Mouse (Mus musculus) layer of hippocampus, postnatal 36 days (tissue): ENCODE data around the gene Ntm. TPM values are rescaled to one million over a fixed set of nuclear protein-coding genes. Genes with fewer than 3 reads are reported as not detected.

Experiments
- DNase-seq, 2 experiments: peaks; one replicate each; pipeline ENCODE4 v3.0.0; 2022
- total RNA-seq, 2 experiments: library from RNA; stranded (reverse); gene quantifications; 2 replicates each; pipeline ENCODE4 v1.2.3; 2021

Gene Ntm
- total RNA-seq, 2 experiments from 2014 or later, result 132 to 135 TPM

- DNase-seq, result peak in 1 of 2 experiments; percentile 19
These were observed 645.3 kb downstream of the Ntm start for GRCm38 (mm10) chr9:29317623-29318022.

DNA sequence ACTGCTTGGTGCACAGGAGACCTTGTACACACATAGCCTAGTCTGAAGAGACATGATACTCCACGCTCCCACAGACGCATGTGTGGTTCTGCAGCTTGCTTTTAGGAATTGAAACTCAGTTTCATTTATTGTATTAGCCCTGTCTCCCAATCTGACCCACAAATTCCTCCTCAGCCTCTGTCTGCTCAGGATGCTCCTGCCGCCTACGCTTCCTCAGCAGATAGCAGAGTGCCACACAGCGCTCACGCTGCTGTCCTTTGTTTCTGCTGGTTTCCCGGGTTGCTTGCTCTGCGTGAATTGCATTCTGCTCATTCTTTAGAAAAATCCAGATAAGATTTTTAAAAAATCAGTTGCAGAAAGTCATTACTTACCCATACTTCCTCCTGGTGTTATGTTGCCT is 647.1 kb downstream of the Ntm start:
- no peak for DNase-seq

DNA sequence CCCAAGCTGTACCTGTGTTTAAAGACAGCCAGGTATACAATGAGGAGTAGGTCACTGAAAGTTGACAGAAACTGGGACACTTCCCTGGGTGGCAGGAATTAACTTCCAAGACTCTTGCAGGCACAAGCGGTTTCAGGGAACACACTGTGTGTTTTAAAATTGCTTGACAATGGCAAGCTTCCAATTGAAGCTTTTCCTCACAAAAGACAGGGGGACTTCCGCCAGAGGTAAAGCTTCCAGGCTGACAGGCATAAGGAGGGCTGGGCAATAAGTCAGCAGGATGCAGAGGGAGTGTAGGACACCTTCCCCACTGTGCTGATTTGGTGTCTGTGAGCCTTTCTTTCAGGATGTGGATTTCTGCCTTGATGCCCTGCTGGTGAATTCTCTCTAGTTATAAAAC is 656.0 kb downstream of the Ntm start:
- DNase-seq, result no peak

- no peak for DNase-seq
These were observed 664.6 kb downstream of the Ntm start for GRCm38 (mm10) chr9:29298340-29298739.

- no peak for DNase-seq
These were observed 666.2 kb downstream of the Ntm start for GRCm38 (mm10) chr9:29296752-29297151.

GRCm38 (mm10) chr9:29288003-29288704 is 674.8 kb downstream of the Ntm start:
- no peak for DNase-seq

DNA sequence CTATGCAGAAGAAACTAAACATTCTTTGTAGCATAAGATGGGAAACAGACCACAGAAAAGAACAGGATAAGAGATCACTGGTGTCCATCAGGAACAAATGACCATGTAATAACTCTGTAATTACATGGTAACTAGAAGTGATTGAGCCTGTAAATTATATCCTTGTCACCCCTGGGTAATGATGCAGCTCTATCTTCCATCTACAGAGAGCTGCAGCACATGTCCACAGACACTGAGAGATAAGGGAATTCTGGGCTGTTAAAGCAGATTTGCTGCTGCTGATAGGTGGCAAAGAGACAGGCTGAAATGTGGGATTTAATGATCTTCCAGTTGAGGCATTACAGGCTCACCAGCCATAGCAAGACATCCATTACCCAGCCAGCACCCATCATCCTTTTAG is 677.8 kb downstream of the Ntm start:
- DNase-seq, result no peak

DNA sequence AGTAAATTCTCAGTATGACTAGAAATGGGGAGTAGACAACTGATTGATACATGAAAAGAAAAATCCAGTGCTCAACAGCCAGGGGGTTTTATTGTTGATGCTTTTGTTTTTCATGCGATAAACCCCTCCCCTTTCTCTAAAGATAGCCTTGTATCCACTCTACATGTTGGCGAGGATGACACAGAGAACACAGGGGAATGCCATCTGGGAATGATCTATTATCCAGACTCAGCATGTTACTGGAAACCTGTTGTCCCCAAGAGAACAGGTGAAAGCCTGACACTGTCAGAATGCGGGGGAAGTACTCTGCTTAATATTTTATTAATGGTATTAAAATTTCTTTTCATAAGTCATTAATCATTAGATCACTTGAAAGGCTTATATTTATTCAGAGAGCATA is 690.1 kb downstream of the Ntm start:
- DNase-seq, result no peak

GRCm38 (mm10) chr9:29269988-29270387 is 693.0 kb downstream of the Ntm start:
- no peak for DNase-seq

GRCm38 (mm10) chr9:29269277-29269646 is 693.7 kb downstream of the Ntm start:
- no peak for DNase-seq

DNA sequence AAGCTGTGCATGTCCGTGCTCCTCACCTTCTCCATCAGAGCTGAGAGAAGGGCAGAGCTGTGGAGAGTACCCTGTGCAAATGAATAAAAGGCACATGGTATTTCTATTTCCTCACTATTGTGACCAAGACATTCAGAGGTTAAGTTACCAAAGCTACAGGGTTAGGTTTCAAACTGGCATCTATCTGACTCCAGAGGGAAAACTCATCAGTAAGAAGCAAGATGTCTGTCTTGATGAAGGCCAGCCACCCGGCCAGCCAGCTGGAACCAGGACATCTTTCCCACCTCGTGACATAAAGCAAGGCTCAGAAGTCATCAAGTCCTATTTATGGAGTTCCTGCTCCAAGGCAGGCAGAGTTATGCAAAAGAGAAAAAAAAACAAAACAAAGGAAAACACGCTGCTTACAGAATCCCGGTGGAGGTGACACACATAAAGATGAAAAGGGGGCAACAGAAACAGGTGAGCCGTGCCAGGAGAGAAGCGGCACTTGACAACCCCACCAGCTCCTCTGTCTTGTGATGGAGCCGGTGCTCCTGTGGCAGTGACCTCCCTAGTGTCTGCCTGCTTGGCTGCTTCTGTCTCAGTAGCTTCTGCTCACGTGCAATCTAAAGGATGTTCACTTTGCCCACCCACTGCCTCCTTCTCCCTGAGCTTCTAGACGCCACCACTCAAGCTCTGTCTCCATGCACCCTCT is 694.2 kb downstream of the Ntm start:
- DNase-seq, result no peak

DNA sequence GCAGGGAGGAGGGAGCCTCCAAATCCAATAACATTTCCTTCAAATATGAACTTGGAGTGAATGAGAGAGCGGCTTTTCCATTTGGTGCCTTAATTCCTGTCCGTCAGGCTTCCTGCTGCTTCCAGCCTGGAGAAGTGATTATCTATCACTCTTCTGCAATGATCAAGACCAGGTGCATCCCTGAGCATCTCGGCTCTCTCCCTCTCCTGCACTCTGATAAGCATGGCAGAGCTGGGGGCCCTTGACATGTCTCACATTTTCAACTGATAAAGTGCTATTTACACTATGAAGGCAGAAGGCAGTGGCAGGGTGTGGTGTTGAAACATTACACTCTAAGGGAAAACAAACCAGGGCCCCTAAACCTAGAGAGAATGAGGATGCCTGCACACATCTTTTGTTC is 695.3 kb downstream of the Ntm start:
- DNase-seq, result no peak

DNA sequence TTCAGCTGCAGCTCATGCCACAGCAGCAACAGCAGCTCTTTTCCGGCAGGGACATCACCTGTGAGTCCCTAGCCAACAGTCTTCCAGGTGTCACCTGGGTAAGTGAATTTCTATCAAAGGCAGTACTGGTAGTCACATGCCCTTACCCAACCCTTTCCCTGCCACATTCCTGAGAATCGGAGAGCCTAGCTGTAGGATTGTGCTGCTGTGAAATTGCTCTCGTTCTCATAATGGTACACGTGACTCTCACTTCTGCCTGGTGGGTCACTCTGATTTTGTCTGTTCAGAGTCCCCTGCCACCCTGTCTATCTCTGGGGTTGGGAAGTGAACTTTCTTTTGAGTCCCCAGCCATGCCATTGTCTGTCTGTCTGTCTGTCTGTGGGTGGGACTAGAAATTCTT is 697.8 kb downstream of the Ntm start:
- DNase-seq, result no peak

- DNase-seq, result peak in 1 of 2 experiments; percentile 11
These were observed 700.1 kb downstream of the Ntm start for GRCm38 (mm10) chr9:29262836-29263235.

- DNase-seq, result no peak
These were observed 710.1 kb downstream of the Ntm start for GRCm38 (mm10) chr9:29252866-29253265.

- no peak for DNase-seq
These were observed 712.1 kb downstream of the Ntm start for GRCm38 (mm10) chr9:29250813-29251212.

- DNase-seq, result no peak
These were observed 715.1 kb downstream of the Ntm start for GRCm38 (mm10) chr9:29247812-29248211.

GRCm38 (mm10) chr9:29244006-29244405 is 718.9 kb downstream of the Ntm start:
- no peak for DNase-seq

DNA sequence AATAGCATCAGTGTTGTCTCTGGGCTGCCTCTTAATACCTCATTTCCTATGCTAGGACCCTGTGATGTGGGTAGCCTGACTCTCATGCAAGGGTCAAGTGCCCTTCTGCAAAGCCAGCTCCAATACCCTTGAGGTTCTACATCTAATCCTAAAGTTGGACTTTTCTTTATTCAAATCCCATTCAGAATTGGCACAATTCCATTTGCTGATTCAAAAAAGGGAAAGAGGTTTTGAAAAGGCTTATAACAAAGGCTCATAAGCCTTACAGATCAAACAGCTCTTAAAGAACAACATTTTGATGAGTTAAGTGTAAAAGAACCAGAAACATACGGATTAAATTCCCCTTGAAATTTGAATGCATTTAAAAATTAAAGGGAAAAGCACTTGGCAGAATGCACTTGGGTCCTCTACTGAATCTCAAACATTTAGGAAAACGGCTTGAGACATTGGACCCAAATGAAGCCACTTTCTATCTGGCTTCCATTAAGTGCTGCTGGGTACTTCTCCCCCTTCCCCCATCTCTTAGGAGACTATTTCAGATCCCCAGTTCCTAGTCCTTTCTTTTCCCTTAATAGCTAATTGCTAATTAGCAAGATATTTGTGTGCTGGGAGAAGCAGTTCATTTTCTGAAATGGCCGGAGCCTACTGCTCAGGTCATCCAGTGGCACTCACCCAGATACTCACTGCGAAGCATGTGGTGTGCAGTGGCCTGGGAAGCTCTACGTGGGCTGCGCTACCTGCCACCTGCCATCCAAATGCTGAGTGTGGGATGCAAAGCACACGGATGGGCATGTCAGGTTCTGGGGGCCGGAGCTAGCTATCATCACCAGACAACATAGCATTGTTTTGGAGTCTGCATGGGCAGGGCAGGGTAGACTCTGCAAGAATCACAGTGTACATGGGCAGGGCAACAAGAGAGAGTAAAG is 720.2 kb downstream of the Ntm start:
- no peak for DNase-seq

DNA sequence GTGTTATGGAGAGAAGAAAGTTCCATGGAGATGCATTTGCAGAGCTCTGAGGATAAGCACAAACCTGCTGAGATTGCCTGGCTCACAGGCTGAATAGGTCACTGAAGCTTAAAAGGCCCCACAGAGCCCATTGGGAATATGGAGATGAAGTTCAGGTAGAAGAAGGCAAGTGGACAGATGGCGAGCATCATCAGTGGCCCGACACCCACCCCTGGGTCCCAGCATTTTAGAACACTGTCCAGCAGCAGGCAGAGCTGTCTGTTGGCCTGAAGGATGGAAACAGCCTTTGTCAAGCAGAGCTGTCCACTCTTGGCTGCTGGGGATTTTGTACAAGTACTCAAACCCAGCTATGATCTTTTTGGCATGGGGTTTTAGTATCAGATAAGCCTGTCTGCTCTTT is 722.1 kb downstream of the Ntm start:
- DNase-seq, result no peak

- DNase-seq, result no peak
These were observed 724.0 kb downstream of the Ntm start for GRCm38 (mm10) chr9:29238973-29239372.

DNA sequence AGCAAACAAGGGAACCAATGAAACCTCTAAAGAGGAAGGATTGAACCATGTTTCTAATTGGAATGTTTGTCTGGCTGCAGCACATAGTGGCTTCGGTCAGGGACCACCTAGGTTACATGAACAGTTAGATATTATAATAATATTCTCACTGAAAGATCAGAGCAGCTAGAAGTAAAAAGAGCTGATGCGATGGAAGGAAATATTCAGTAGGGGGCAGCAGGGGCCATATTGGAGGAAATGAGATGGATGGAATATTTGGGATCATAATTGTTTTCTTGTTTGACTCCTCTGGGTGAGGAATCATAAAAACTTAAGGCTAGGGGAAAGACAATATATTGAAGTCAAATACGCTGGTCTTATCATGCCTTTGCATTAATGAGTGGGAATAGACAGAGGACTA is 726.2 kb downstream of the Ntm start:
- no peak for DNase-seq

GRCm38 (mm10) chr9:29227747-29228146 is 735.2 kb downstream of the Ntm start:
- DNase-seq, result no peak
